Mouse (Mus musculus) B cell, adult 67 days (primary cell): ENCODE results near the gene Gpcpd1. TPM values are rescaled to one million over a fixed set of nuclear protein-coding genes. Genes with fewer than 3 reads are reported as not detected.

ENCODE experiments used
- total RNA-seq, 2 experiments: library from RNA; stranded (reverse); gene quantifications; 4 replicates each; pipeline ENCODE4 v1.2.4; 2023

Gpcpd1 gene
- total RNA-seq: 100 to 1,000 TPM; 157 to 164 TPM

GRCm38 (mm10) chr2:132587240-132587779 lies at the start of gene Gpcpd1:
Gene Gpcpd1 (minus strand): TSS chr2:132587729.

Other genes with a start within 250 kb of the Gpcpd1 start
- not detected for gene Prokr2, start 202.3 kb downstream of the Gpcpd1 start, total RNA-seq
- gene Shld1, start 99.2 kb upstream of the Gpcpd1 start, total RNA-seq: 10 to 100 TPM; 11.5 to 16.7 TPM
- not detected for gene Chgb, start 193.5 kb upstream of the Gpcpd1 start, total RNA-seq
- 10 to 100 TPM; 40.2 to 47.7 TPM for gene Trmt6, start 228.3 kb upstream of the Gpcpd1 start, total RNA-seq
- 1 to 10 TPM; 5.4 to 8.7 TPM for gene Mcm8, start 228.4 kb upstream of the Gpcpd1 start, total RNA-seq